9 mouse cellular contexts compared by ENCODE assay signal in genomic region chr8:70129309-70129952, GRCm38 (mm10). TPM values are rescaled to one million over a fixed set of nuclear protein-coding genes. Genes with fewer than 3 reads are reported as not detected.
A peak's percentile ranks its signal among the peaks of the same experiment; 100 is the strongest.
DNase-seq lines count a peak whose midpoint lies in the region; TF ChIP-seq lines count a peak whose summit lies in the region.
"Had no signal": no experiment of that assay in that cellular context is flagged by ENCODE, and none has a peak within 500 bp of the region (broad histone marks: within the 10 kb centered on the region; RNA-seq: fewer than 3 reads in every experiment).

No protein-coding gene starts in this region.

- 51% methylated on average over 9 of the region's 9 CpGs for WGBS in lung, adult 2 months

- peaks cover 3% of the 10 kb centered on the region; the same call in 1 of the 2 replicates for H3K4me1 ChIP-seq in lung, adult 2 months (ENCODE audit: control insufficient read depth, insufficient read depth, low read length)
- peaks cover 13% of the 10 kb centered on the region for H3K4me1 ChIP-seq in brown adipose tissue, adult 24 weeks (ENCODE audit: control insufficient read depth, insufficient read depth, insufficient read length, low read length)

- no peak overlapping the region for H3K4me3 ChIP-seq in lung, adult 2 months (replicated peaks; ENCODE audit: extremely low read depth, low read depth, low read length)
- H3K4me3 ChIP-seq in brown adipose tissue, adult 24 weeks (ENCODE audit: insufficient read depth, low read depth, low read length), result no peak overlapping the region
- H3K4me3 ChIP-seq in gastrocnemius, adult 2 months, result no peak overlapping the region

- H3K27ac ChIP-seq in brown adipose tissue, adult 24 weeks (replicated peaks; ENCODE audit: low read depth, low read length), result peak overlapping the region; percentile 93
- peak overlapping the region; percentile 78 for H3K27ac ChIP-seq in gastrocnemius, adult 2 months

- DNase-seq in lung, adult 18-20 months, result peak; percentile 15 to 28
- DNase-seq in lung, adult 2 months, result no peak
- peak; percentile 60 for DNase-seq in gastrocnemius, adult 2 months
- DNase-seq in kidney, postnatal 36 days, result peak; percentile 46 to 57
- peak; percentile 24 to 53 for DNase-seq in lung, postnatal 4 days
- DNase-seq in thymus, postnatal 25 days, result no peak
- DNase-seq in ovary, adult 18-20 months (ENCODE audit: low spot score), result no peak

- intact Hi-C loops in gastrocnemius, adult 2 months (cut with DNase I), result no loop called here

- no peak for TF ChIP-seq CTCF in lung, adult 2 months (IDR thresholded peaks at IDR 0.05; ENCODE audit: insufficient read depth, low read length)
- TF ChIP-seq CTCF in gastrocnemius, adult 2 months (IDR thresholded peaks at IDR 0.05), result no peak

- no peak for TF ChIP-seq POLR2A in lung, adult 2 months (IDR thresholded peaks at IDR 0.05; ENCODE audit: borderline replicate concordance, extremely low read depth, low read depth, low read length)

RNA-seq across cellular contexts. Expression of gene Nr2c2ap, which starts 1.7 kb away (rescaled TPM):
- polyA plus RNA-seq in lung, adult 2 months (2012; rRNA removed), result 10.7 and 14.6 TPM in 2 replicates
- polyA plus RNA-seq in brown adipose tissue, adult 24 weeks (2012; ENCODE audit: insufficient read depth, insufficient read length, missing spikeins), result 8.6 and 12.9 TPM in 2 replicates
- 1 to 10 TPM; 4.3 to 6.5 TPM for total RNA-seq in gastrocnemius, adult 2 months (2021)

RNA-seq across cellular contexts. Expression of gene Ncan, which starts 8.8 kb away (rescaled TPM):
- polyA plus RNA-seq in lung, adult 2 months (2012; rRNA removed), result 0.10 and 0.15 TPM in 2 replicates
- 1.9 and 3.2 TPM in 2 replicates for polyA plus RNA-seq in brown adipose tissue, adult 24 weeks (2012; ENCODE audit: insufficient read depth, insufficient read length, missing spikeins)
- total RNA-seq in gastrocnemius, adult 2 months (2021), result not detected

RNA-seq across cellular contexts. Expression of gene Rfxank, which starts 9.5 kb away (rescaled TPM):
- 19.0 and 28.6 TPM in 2 replicates for polyA plus RNA-seq in lung, adult 2 months (2012; rRNA removed)
- 18.6 and 21.4 TPM in 2 replicates for polyA plus RNA-seq in brown adipose tissue, adult 24 weeks (2012; ENCODE audit: insufficient read depth, insufficient read length, missing spikeins)
- 10 to 100 TPM in 1 of 2 experiments, 1 to 10 TPM in 1; 7.5 to 10.7 TPM for total RNA-seq in gastrocnemius, adult 2 months (2021)

RNA-seq across cellular contexts. Expression of gene Borcs8, which starts 9.9 kb away (rescaled TPM):
- 76.5 and 79.0 TPM in 2 replicates for polyA plus RNA-seq in lung, adult 2 months (2012; rRNA removed)
- polyA plus RNA-seq in brown adipose tissue, adult 24 weeks (2012; ENCODE audit: insufficient read depth, insufficient read length, missing spikeins), result 63.7 and 77.1 TPM in 2 replicates
- total RNA-seq in gastrocnemius, adult 2 months (2021), result 10 to 100 TPM; 11.6 to 14.8 TPM

RNA-seq across cellular contexts. Expression of gene Mef2b, which starts 10.1 kb away (rescaled TPM):
- 0.31 and 0.50 TPM in 2 replicates for polyA plus RNA-seq in lung, adult 2 months (2012; rRNA removed)
- polyA plus RNA-seq in brown adipose tissue, adult 24 weeks (2012; ENCODE audit: insufficient read depth, insufficient read length, missing spikeins), result not detected in 2 replicates
- under 1 TPM; 0.31 to 0.56 TPM for total RNA-seq in gastrocnemius, adult 2 months (2021)
- polyA plus RNA-seq: liver, embryonic 16.5 days had no signal

Comparison
In these comparisons a context has a peak if more than half of its experiments do, and no peak if none do; other contexts are left out.
1. DNase-seq: peak in lung, adult 18-20 months (2 of 2), gastrocnemius, adult 2 months (single experiment), kidney, postnatal 36 days (2 of 2) and lung, postnatal 4 days (2 of 2); none in lung, adult 2 months (single experiment), thymus, postnatal 25 days (single experiment) and ovary, adult 18-20 months (single experiment).